Mouse (Mus musculus) bone marrow, adult 2 months (tissue): ENCODE measurements around the gene Ugt1a8.

ENCODE experiments used
- CTCF ChIP-seq: fragments of 200-500 bp; IDR thresholded peaks from 2 replicates; pipeline ENCODE4 v1.5.1; 2011; ENCODE audit warnings: low read length, control low read depth; ENCODE audit not compliant: control insufficient read depth, insufficient read depth
- POLR2A ChIP-seq: fragments of 200-500 bp; IDR thresholded peaks from 2 replicates; pipeline ENCODE4 v1.6.1; 2011; ENCODE audit warnings: low read depth, mild to moderate bottlenecking, control low read depth, low read length, borderline replicate concordance; ENCODE audit not compliant: control insufficient read depth

- TF ChIP-seq CTCF (no peak), POLR2A (no peak)
Observed at GRCm38 (mm10) chr1:88243861-88244260, 156.2 kb downstream of the Ugt1a8 start.
